Mouse (Mus musculus): ENCODE measurements around the gene Tert. TPM values are rescaled to one million over a fixed set of nuclear protein-coding genes. Genes with fewer than 3 reads are reported as not detected.

The Tert gene
- polyA plus RNA-seq, 1 experiment from 2014 or later, result 7.6 TPM

DNA sequence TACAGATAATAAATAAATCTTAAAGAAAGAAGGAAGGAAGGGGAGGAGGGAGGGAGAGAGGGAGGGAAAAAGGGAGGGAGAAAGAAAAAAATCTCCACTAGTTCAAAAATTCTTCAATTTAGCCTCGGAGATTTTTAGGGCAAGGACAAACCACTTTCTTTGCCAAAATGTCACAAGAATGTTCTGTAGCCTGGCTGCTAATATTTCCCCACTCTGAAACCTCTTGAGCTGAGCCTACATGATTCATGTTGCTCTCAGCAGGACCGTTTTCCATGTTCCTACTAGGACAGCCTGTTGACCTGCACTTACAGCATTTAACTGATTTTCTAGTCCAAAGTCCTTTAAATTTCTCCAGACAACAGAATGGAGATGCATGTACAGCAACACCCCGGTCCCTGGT is 28.3 kb downstream of the Tert start:
- Histone ChIP-seq H3K9me3 (ENCODE audit: control insufficient read depth, low read length) (no peaks in the 10 kb centered on the region), H3K27me3 (replicated peaks; ENCODE audit: control insufficient read depth, insufficient read depth, low read length) (no peaks in the 10 kb centered on the region), H3K36me3 (ENCODE audit: control insufficient read depth, insufficient read depth) (no peaks in the 10 kb centered on the region), H3K4me2 (ENCODE audit: low read length) (no peak overlapping the region), H3K27ac (ENCODE audit: low read length) (no peak overlapping the region), H3K4me1 (replicated peaks; ENCODE audit: control insufficient read depth, insufficient read depth, low read length) (no peaks in the 10 kb centered on the region), H3K4me3 (replicated peaks; ENCODE audit: low read length) (no peak overlapping the region), H3K9ac (replicated peaks; ENCODE audit: low read depth, low read length) (no peak overlapping the region)
- WGBS, result 81% methylated on average over 3 of the region's 3 CpGs
- no peak for ATAC-seq

DNA sequence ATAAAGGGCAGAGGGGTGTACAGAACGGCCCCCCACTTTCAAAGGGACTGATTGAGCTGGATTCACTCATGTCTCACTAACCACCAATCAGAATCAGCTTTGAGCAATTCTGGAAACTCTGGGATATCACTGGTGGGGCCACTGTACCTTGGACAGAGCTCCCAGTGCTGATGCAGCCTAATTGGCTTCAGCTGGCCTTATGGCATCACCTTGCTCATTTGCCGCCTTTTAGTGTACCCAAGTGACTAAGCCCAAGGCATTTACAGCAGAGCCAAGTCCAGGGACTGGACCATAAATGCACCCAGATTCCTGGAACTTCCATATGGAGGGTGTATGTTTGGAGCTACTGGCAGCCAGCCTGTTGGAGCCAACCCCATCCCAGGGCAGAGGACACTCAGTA is 32.2 kb downstream of the Tert start:
- H3K27ac ChIP-seq (ENCODE audit: low read length), result no peak overlapping the region
- 52% methylated on average over 2 of the region's 2 CpGs for WGBS
- H3K4me3 ChIP-seq (replicated peaks; ENCODE audit: low read length), result no peak overlapping the region
- H3K4me2 ChIP-seq (ENCODE audit: low read length), result no peak overlapping the region
- H3K27me3 ChIP-seq (replicated peaks; ENCODE audit: control insufficient read depth, insufficient read depth, low read length), result no peaks in the 10 kb centered on the region
- H3K36me3 ChIP-seq (ENCODE audit: control insufficient read depth, insufficient read depth), result no peaks in the 10 kb centered on the region
- no peaks in the 10 kb centered on the region for H3K9me3 ChIP-seq (ENCODE audit: control insufficient read depth, low read length)
- ATAC-seq, result no peak
- no peak overlapping the region for H3K9ac ChIP-seq (replicated peaks; ENCODE audit: low read depth, low read length)
- no peaks in the 10 kb centered on the region for H3K4me1 ChIP-seq (replicated peaks; ENCODE audit: control insufficient read depth, insufficient read depth, low read length)

GRCm38 (mm10) chr13:73660163-73660695 is 33.5 kb downstream of the Tert start:
- Histone ChIP-seq H3K9ac (replicated peaks; ENCODE audit: low read depth, low read length) (no peak overlapping the region), H3K4me3 (replicated peaks; ENCODE audit: low read length) (no peak overlapping the region), H3K4me2 (ENCODE audit: low read length) (no peak overlapping the region), H3K9me3 (ENCODE audit: control insufficient read depth, low read length) (no peaks in the 10 kb centered on the region), H3K27me3 (replicated peaks; ENCODE audit: control insufficient read depth, insufficient read depth, low read length) (no peaks in the 10 kb centered on the region), H3K27ac (ENCODE audit: low read length) (no peak overlapping the region), H3K36me3 (ENCODE audit: control insufficient read depth, insufficient read depth) (no peaks in the 10 kb centered on the region), H3K4me1 (replicated peaks; ENCODE audit: control insufficient read depth, insufficient read depth, low read length) (no peaks in the 10 kb centered on the region)
- no peak for ATAC-seq
- 75% methylated on average over 2 of the region's 2 CpGs for WGBS

DNA sequence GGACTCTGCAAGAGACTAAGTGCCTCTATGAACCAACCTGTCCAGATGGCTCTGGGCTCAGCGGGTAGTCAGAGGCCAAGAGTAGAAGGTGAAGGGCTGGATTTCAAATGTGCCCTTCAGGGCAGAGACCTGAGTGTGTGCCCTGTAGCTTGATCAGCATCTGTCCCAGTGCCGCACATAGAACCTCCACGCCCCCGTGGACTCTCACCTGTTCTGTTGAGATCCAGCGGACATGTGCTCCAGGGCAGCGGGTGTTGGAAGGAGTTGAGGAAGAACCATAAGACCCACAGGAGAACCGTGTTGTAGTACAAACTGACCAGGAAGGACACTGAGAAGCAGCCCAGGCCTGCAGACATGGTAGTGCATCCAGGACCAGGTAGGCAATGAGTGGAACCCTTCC is 48.5 kb downstream of the Tert start:
- H3K36me3 ChIP-seq (ENCODE audit: control insufficient read depth, insufficient read depth), result no peaks in the 10 kb centered on the region
- H3K4me3 ChIP-seq (replicated peaks; ENCODE audit: low read length), result no peak overlapping the region
- H3K27ac ChIP-seq (ENCODE audit: low read length), result no peak overlapping the region
- no peak overlapping the region for H3K4me2 ChIP-seq (ENCODE audit: low read length)
- H3K27me3 ChIP-seq (replicated peaks; ENCODE audit: control insufficient read depth, insufficient read depth, low read length), result no peaks in the 10 kb centered on the region
- no peaks in the 10 kb centered on the region for H3K4me1 ChIP-seq (replicated peaks; ENCODE audit: control insufficient read depth, insufficient read depth, low read length)
- H3K9me3 ChIP-seq (ENCODE audit: control insufficient read depth, low read length), result no peaks in the 10 kb centered on the region
- H3K9ac ChIP-seq (replicated peaks; ENCODE audit: low read depth, low read length), result no peak overlapping the region
- no peak for ATAC-seq
- WGBS, result 95% methylated on average over 7 of the region's 7 CpGs

DNA sequence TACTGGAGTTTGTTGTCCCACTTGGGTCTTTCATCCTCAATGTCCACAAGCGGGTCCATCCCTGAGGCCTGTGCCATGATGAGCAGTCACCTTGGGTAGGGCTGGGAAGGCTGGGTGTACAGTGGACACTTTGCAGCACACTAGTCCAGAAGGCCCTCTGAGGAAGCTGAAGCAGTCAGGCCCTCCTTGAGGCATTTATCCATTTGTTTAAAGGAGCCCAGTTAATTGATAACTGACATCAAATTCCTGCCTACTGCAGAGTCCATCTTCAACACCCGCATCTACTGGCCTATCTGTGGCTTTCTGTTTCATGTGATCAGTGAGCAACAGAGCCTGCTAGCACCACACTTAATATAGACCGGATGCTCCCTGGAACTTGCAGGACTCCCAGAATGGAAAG is 51.1 kb downstream of the Tert start, which contains the start of gene Slc6a18:
Gene Slc6a18 (minus strand): TSS at position 171 of the 400 bp plus-strand sequence.
- ATAC-seq, result no peak
- Histone ChIP-seq H3K4me1 (replicated peaks; ENCODE audit: control insufficient read depth, insufficient read depth, low read length) (no peaks in the 10 kb centered on the region), H3K4me2 (ENCODE audit: low read length) (no peak within 1 kb of the TSS), H3K9ac (replicated peaks; ENCODE audit: low read depth, low read length) (no peak within 1 kb of the TSS), H3K4me3 (replicated peaks; ENCODE audit: low read length) (no peak within 1 kb of the TSS), H3K27me3 (replicated peaks; ENCODE audit: control insufficient read depth, insufficient read depth, low read length) (no peaks in the 10 kb centered on the region), H3K27ac (ENCODE audit: low read length) (no peak within 1 kb of the TSS), H3K9me3 (ENCODE audit: control insufficient read depth, low read length) (no peaks in the 10 kb centered on the region), H3K36me3 (ENCODE audit: control insufficient read depth, insufficient read depth) (no peaks in the 10 kb centered on the region)
- 89% methylated on average over 3 of the region's 3 CpGs for WGBS

- 54% methylated on average over 2 of the region's 2 CpGs for WGBS
- ATAC-seq, result no peak
- Histone ChIP-seq H3K27ac (ENCODE audit: low read length) (no peak overlapping the region), H3K36me3 (ENCODE audit: control insufficient read depth, insufficient read depth) (no peaks in the 10 kb centered on the region), H3K9ac (replicated peaks; ENCODE audit: low read depth, low read length) (no peak overlapping the region), H3K4me2 (ENCODE audit: low read length) (no peak overlapping the region), H3K4me1 (replicated peaks; ENCODE audit: control insufficient read depth, insufficient read depth, low read length) (no peaks in the 10 kb centered on the region), H3K4me3 (replicated peaks; ENCODE audit: low read length) (no peak overlapping the region), H3K27me3 (replicated peaks; ENCODE audit: control insufficient read depth, insufficient read depth, low read length) (no peaks in the 10 kb centered on the region), H3K9me3 (ENCODE audit: control insufficient read depth, low read length) (no peaks in the 10 kb centered on the region)
These were observed 52.6 kb downstream of the Tert start for GRCm38 (mm10) chr13:73679311-73679710.

DNA sequence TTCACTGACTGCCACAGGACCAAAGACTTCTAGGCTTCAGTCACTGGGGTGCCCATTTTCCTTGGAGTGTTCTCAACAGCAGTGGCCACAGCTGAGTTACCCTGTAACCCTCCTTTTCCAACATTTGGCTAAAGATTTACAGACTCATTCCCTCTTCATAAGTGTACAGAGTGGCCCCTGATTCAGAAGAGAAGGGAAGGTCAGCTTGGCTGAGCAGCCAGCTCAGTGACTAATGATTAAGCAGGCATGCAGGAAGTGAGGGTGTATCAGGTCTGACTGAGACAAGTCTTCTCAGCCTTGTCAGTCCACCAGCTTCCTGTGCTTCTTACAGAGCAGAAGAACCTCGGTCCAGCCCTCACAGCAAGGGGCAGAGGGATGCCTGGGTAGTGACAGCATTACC is 53.7 kb downstream of the Tert start:
- no peak overlapping the region for H3K27ac ChIP-seq (ENCODE audit: low read length)
- 41% methylated on average over 1 of the region's 1 CpGs for WGBS
- no peaks in the 10 kb centered on the region for H3K9me3 ChIP-seq (ENCODE audit: control insufficient read depth, low read length)
- H3K4me3 ChIP-seq (replicated peaks; ENCODE audit: low read length), result no peak overlapping the region
- no peaks in the 10 kb centered on the region for H3K27me3 ChIP-seq (replicated peaks; ENCODE audit: control insufficient read depth, insufficient read depth, low read length)
- no peak overlapping the region for H3K9ac ChIP-seq (replicated peaks; ENCODE audit: low read depth, low read length)
- no peaks in the 10 kb centered on the region for H3K4me1 ChIP-seq (replicated peaks; ENCODE audit: control insufficient read depth, insufficient read depth, low read length)
- no peaks in the 10 kb centered on the region for H3K36me3 ChIP-seq (ENCODE audit: control insufficient read depth, insufficient read depth)
- no peak for ATAC-seq
- no peak overlapping the region for H3K4me2 ChIP-seq (ENCODE audit: low read length)

DNA sequence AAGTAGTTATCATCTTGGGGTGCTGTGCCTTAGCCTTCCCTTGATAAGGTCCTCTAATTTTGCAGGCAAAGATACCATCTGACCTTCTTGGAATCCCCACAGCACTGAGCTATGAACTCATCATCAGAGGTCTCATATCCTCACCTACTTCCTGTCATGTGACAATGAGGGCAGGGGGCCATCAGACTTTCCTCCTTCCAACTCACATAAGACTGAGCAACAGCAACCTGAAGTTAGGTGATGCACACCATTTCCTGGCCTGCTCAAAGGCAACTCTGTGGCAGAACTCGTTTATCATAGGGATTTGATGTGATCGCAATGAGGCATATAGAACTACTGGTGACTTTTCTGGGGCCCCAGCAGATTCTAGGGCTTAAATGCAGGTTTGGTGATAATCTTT is 55.5 kb downstream of the Tert start:
- H3K4me1 ChIP-seq (replicated peaks; ENCODE audit: control insufficient read depth, insufficient read depth, low read length), result no peaks in the 10 kb centered on the region
- no peak overlapping the region for H3K9ac ChIP-seq (replicated peaks; ENCODE audit: low read depth, low read length)
- no peak overlapping the region for H3K4me3 ChIP-seq (replicated peaks; ENCODE audit: low read length)
- H3K27me3 ChIP-seq (replicated peaks; ENCODE audit: control insufficient read depth, insufficient read depth, low read length), result no peaks in the 10 kb centered on the region
- H3K9me3 ChIP-seq (ENCODE audit: control insufficient read depth, low read length), result no peaks in the 10 kb centered on the region
- no peak overlapping the region for H3K4me2 ChIP-seq (ENCODE audit: low read length)
- H3K27ac ChIP-seq (ENCODE audit: low read length), result no peak overlapping the region
- 92% methylated on average over 2 of the region's 2 CpGs for WGBS
- ATAC-seq, result no peak
- H3K36me3 ChIP-seq (ENCODE audit: control insufficient read depth, insufficient read depth), result no peaks in the 10 kb centered on the region

DNA sequence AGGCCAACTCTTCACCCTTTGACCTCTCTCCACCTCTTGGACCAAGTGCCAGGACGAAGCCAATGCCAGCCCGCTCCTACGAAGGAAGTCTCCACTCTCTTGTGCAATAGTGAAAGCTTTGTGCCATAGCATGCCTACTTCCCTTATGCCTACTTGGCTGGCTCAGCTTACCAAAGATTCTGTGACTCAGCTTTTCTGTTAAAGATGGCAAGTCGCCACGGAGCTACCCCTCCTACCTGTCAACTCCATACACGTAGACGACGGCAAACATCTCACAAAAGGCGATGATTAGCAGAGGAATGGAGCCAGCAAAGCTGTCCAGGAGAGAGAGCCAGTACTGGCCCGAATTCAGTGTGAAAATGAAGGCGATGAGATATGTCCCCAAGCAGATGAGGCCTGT is 57.0 kb downstream of the Tert start:
- H3K9ac ChIP-seq (replicated peaks; ENCODE audit: low read depth, low read length), result no peak overlapping the region
- H3K36me3 ChIP-seq (ENCODE audit: control insufficient read depth, insufficient read depth), result no peaks in the 10 kb centered on the region
- ATAC-seq, result no peak
- H3K27me3 ChIP-seq (replicated peaks; ENCODE audit: control insufficient read depth, insufficient read depth, low read length), result no peaks in the 10 kb centered on the region
- H3K4me2 ChIP-seq (ENCODE audit: low read length), result no peak overlapping the region
- no peaks in the 10 kb centered on the region for H3K9me3 ChIP-seq (ENCODE audit: control insufficient read depth, low read length)
- H3K4me1 ChIP-seq (replicated peaks; ENCODE audit: control insufficient read depth, insufficient read depth, low read length), result no peaks in the 10 kb centered on the region
- no peak overlapping the region for H3K27ac ChIP-seq (ENCODE audit: low read length)
- no peak overlapping the region for H3K4me3 ChIP-seq (replicated peaks; ENCODE audit: low read length)
- 76% methylated on average over 11 of the region's 11 CpGs for WGBS

GRCm38 (mm10) chr13:73684412-73684811 is 57.7 kb downstream of the Tert start:
- Histone ChIP-seq H3K9ac (replicated peaks; ENCODE audit: low read depth, low read length) (no peak overlapping the region), H3K36me3 (ENCODE audit: control insufficient read depth, insufficient read depth) (no peaks in the 10 kb centered on the region), H3K9me3 (ENCODE audit: control insufficient read depth, low read length) (no peaks in the 10 kb centered on the region), H3K4me3 (replicated peaks; ENCODE audit: low read length) (no peak overlapping the region), H3K27me3 (replicated peaks; ENCODE audit: control insufficient read depth, insufficient read depth, low read length) (no peaks in the 10 kb centered on the region), H3K4me1 (replicated peaks; ENCODE audit: control insufficient read depth, insufficient read depth, low read length) (no peaks in the 10 kb centered on the region), H3K27ac (ENCODE audit: low read length) (no peak overlapping the region), H3K4me2 (ENCODE audit: low read length) (no peak overlapping the region)
- ATAC-seq, result no peak
- 78% methylated on average over 1 of the region's 1 CpGs for WGBS

Measured in forebrain, embryonic 16.5 days (tissue).